Mouse (Mus musculus) left cerebral cortex, adult 9 months (tissue): ENCODE results near the gene Dnajc28.
A peak's percentile ranks its signal among the peaks of the same experiment; 100 is the strongest.
"Not testable (repeated sequence)": the region's sequence is repeated elsewhere in the genome, so short reads cannot be mapped to it uniquely, and the experiment has no call there.

Experiments
- DNase-seq, 2 experiments: peaks; one replicate each; pipeline ENCODE4 v3.0.0; 2022; ENCODE audit warnings: low spot score in 2 of 2

Dnajc28 gene

GRCm38 (mm10) chr16:91618511-91619501, at the start of gene Dnajc28:
Gene Dnajc28 (minus strand): TSS chr16:91619026.
- peak; percentile 53 to 84 for DNase-seq

DNA sequence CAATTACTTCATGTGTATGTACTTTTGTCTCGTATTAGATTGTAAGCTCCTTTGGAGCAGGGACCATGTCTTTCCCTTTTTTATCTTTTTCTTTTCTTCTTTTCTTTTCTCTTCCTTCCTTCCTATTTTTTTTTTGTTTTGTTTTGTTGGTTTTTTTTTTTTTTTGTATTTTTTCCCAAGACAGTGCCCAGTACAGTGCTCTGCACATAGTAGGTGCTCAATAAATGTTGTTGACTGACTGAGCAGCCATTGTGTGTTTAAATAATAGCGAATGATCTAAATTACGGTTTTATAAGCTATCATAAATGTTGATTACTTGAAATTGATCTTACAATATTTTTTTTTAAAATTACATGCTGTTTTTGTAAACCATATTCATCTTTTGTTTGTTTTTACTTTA, 45.0 kb upstream of the Dnajc28 start:
- no peak for DNase-seq

DNA sequence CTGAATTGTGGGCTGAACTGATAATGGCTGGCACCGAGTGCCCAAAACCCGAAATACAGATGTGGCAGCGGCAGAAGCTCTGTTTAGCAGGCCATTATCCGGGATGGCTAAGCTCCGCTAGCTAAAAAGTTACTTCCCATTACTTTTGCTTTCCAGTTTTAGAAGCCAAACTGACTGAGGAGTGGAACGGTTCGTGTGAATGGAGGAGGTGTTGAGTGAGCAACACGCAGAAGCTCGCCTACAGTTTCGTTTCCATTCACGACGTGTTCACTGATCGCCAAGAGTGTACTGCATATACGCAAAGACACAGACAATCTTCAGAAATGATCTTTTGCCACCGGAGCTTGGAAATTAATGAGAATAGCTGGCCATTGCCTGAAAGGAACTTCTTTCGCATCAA, 43.5 kb upstream of the Dnajc28 start:
- DNase-seq: peak in 1 of 2 experiments; percentile 31

DNA sequence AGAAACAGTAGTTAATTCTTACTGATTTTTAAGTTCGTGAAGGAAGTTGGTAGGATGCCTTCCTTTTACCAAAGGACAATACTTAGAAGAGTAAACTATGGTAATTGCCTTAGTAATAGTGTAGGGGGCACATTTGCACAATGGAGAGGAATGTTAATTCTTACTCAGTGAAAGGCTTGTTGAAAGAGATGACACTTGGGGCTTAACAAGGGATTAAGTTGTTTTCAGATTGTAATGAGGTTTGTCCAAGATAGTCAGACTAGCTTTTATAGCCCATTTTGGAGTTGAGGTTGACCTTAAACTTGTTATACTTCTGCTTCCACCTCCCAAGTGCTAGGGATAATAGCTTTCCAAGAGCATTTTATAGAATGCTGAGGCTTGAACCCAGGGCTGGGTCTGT, 42.6 kb upstream of the Dnajc28 start:
- no peak for DNase-seq

DNA sequence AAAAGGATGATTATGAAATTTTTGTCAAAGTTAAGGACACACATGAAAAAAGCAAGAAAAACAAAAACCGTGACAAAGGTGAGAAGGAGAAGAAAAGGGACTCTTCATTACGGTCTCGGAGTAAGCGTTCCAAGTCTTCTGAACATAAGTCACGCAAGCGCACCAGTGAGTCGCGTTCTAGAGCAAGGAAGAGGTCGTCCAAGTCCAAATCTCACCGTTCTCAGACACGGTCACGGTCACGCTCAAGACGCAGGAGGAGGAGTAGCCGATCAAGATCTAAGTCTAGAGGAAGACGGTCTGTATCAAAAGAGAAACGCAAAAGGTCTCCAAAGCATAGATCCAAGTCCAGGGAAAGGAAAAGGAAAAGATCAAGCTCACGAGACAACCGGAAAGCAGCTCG, 41.0 kb upstream of the Dnajc28 start:
- DNase-seq: no peak

GRCm38 (mm10) chr16:91658471-91658870, 39.6 kb upstream of the Dnajc28 start:
- no peak for DNase-seq

DNA sequence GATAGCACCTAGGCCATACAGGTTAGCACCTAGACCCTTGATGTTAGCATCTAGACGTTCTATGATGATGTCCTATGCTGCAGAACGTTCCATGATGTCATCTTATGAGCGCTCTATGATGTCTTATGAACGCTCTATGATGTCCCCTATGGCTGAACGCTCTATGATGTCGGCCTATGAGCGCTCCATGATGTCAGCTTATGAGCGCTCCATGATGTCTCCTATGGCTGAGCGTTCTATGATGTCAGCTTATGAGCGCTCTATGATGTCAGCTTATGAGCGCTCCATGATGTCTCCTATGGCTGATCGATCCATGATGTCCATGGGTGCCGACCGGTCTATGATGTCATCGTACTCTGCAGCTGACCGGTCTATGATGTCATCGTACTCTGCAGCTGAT, 38.5 kb upstream of the Dnajc28 start:
- DNase-seq: no peak

DNA sequence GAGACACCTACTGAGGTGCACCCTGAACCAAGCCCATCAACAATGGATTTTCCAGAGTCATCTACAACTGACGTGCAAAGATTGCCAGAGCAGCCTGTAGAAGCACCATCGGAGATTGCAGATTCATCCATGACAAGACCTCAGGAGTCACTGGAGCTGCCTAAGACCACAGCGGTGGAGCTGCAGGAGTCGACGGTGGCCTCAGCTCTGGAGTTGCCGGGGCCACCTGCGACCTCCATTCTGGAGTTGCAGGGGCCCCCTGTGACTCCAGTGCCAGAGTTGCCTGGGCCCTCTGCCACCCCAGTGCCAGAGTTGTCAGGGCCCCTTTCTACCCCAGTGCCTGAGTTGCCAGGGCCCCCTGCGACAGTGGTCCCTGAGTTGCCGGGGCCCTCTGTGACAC, 36.5 kb upstream of the Dnajc28 start:
- DNase-seq: no peak

- no peak for DNase-seq
Measured at GRCm38 (mm10) chr16:91652191-91652590, 33.4 kb upstream of the Dnajc28 start.

- DNase-seq: no peak
Measured at GRCm38 (mm10) chr16:91649781-91650180, 31.0 kb upstream of the Dnajc28 start.

DNA sequence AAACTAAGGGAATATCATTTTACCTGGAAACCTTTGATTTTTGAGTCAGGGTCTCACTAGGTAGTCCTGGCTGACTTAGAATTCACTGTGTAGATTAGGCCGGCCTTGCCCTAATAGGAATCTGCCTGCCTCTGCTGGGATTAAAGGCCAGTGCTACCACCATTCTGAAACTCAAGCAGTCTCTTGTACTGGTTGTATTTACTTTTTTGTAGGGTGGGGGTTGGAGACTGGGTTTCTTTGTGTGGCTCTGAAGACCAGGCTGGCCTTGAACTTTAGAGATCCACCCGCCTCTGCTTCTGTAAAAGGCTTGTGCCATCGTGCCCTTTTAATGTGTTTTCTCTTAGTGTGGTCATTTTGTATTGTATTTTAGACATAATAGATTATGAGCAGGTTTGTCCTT, 30.4 kb upstream of the Dnajc28 start:
- DNase-seq: no peak

GRCm38 (mm10) chr16:91648220-91648550, 29.4 kb upstream of the Dnajc28 start:
- DNase-seq: peak in 1 of 2 experiments; percentile 64

- DNase-seq: peak; percentile 94 to 97
Measured at GRCm38 (mm10) chr16:91647461-91648219, 28.8 kb upstream of the Dnajc28 start, which contains the start of gene Son. Gene Son (plus strand): TSS chr16:91647506.

- peak; percentile 79 to 92 for DNase-seq
Measured at GRCm38 (mm10) chr16:91646681-91647419, 28.0 kb upstream of the Dnajc28 start, which contains the start of gene Gart. Gene Gart (minus strand): TSS chr16:91646952.

DNA sequence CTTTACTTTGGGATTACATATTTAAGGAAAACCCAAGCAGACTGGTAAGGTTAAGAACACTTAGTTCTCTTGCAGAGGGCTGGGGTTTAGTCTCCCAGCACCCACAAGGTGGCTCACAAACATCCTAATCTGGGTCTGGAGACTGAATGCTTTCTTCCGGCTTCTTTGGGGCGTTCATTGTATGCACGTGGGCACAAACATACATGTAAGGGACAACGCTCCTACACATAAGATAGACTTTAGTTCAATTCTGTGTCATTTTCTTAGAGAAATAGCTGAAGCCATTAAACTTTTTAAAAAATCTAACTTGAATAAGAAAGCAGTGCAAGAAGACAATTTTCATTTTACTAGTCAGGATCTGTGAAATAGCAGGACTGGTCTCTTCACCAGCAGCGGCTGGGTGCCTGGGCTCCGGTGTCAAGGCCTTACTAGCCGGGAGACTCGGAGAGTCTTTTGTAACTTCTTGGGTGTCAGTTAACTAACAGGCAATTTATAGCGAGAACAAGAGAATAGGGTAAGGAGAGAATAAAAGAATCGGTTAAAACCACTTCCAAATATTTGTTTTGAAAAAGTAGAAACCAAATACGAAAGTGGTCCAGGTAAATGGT, 27.3 kb upstream of the Dnajc28 start:
- no peak for DNase-seq

- not testable (repeated sequence) for DNase-seq
Measured at GRCm38 (mm10) chr16:91645420-91645819, 26.6 kb upstream of the Dnajc28 start.

DNA sequence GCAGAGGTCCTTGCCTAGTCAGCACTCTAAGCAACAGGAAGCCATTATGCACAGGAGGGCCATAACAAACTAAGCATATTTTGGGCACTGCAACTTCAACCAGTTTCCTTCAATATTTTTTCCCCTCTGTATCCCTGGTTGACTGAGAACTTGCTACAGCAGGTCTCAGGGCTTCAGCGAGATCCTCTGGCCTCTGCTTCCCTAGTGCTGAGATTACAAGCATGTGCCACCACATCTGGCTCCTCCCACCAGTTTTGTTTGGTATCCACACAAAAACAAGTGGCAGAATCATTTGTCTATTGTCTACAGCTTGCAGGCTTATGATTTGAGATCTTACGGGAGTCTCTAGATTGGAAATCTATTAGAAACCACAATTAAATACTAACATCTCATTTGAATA, 26.1 kb upstream of the Dnajc28 start:
- DNase-seq: no peak

DNA sequence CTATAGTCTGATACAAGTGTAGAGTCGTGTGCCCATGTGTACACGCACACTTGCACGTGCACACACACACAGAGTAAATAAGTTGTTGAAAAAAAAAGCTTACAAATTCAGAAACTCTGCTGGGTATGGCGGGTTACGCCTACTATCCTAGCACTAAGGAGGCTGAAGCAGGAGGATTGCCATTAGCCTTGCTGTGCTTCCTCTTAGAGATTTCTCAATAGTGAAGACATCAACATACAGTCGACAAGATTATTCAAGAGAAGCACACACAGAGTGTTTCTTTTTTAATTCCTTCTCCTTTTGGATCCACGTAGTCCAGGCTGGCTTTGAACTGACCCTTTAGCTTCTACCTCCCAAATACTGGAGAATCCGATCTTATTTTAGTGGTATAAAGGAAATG, 21.3 kb upstream of the Dnajc28 start:
- DNase-seq: no peak

DNA sequence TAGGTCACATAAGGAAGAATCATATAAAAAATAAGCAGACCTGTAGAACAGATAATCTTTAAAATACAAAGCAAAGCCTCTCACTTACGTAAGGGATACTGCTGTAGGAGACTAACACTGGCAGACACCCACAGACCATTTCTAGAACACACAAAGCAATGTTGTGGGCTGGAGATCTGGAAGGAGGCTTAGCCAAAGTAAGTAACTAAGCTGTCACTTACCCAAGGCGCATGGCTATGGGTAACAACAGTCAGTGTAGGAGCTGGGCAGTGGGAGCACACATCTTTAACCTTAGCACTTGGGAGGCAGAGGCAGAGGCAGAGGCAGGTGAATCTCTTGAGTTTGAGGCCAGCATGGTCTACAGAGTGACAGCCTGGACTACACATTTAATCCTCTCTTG, 20.8 kb upstream of the Dnajc28 start:
- DNase-seq: peak in 1 of 2 experiments; percentile 60

- no peak for DNase-seq
Measured at GRCm38 (mm10) chr16:91639161-91639560, 20.3 kb upstream of the Dnajc28 start.

DNA sequence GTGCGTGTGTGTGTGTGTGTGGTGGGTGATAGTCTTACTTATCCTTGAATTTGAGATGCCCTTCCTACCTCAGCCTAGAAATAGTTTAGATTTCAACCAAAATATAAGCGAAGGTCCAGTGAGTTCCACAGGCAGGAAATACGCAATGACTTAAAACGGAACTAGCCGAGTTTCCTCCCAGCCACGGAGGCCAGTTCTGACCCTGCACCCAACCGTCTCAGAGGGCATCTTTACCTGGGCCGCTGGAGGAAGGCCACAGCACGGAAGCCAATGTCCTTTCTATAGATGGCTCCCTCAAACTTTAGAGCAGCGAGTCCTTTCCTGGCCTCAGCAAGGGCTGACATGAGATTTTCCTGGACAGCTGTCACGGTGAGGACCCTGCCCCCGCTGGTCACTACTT, 14.8 kb upstream of the Dnajc28 start:
- DNase-seq: no peak

DNA sequence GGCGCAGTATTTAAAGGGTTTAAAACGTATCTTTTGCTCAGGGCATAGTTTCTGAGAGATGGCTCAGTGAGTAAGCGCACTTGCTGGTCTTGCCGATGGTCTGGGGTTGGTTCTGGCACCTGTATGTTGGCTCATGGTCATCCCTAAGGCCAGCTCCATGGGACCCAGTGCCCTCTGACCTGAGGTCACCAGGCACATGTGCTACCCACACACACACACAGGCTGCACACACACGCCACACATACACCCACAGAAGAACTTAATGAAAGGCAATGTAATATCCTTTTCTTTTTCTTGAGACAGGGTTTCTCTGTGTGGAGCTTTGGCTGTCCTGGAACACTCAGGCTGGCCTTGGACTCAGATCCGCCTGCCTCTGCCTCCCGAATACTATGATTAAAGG, 14.1 kb upstream of the Dnajc28 start:
- no peak for DNase-seq
